Mouse (Mus musculus): ENCODE results near the gene Meioc.

The Meioc gene

GRCm38 (mm10) chr11:102663416-102663815 lies at the start of gene Meioc:
Gene Meioc (plus strand): TSS chr11:102663716.
- DNase-seq (ENCODE audit: low read depth, low spot score): no peak

GRCm38 (mm10) chr11:102619449-102619848 lies 44.1 kb upstream of the Meioc start:
- no peak for DNase-seq (ENCODE audit: low read depth, low spot score)

- no peak for DNase-seq (ENCODE audit: low read depth, low spot score)
Observed at GRCm38 (mm10) chr11:102623876-102624789, 39.4 kb upstream of the Meioc start.

GRCm38 (mm10) chr11:102624888-102625407 lies 38.6 kb upstream of the Meioc start:
- no peak for DNase-seq (ENCODE audit: low read depth, low spot score)

GRCm38 (mm10) chr11:102627171-102627931 lies 36.2 kb upstream of the Meioc start:
- no peak for DNase-seq (ENCODE audit: low read depth, low spot score)

- DNase-seq (ENCODE audit: low read depth, low spot score): no peak
Observed at GRCm38 (mm10) chr11:102628529-102628928, 35.0 kb upstream of the Meioc start.

- DNase-seq (ENCODE audit: low read depth, low spot score): no peak
Observed at GRCm38 (mm10) chr11:102629375-102629774, 34.1 kb upstream of the Meioc start.

- no peak for DNase-seq (ENCODE audit: low read depth, low spot score)
Observed at GRCm38 (mm10) chr11:102630731-102631130, 32.8 kb upstream of the Meioc start.

GRCm38 (mm10) chr11:102631203-102631602 lies 32.3 kb upstream of the Meioc start:
- no peak for DNase-seq (ENCODE audit: low read depth, low spot score)

- no peak for DNase-seq (ENCODE audit: low read depth, low spot score)
Observed at GRCm38 (mm10) chr11:102632725-102633124, 30.8 kb upstream of the Meioc start.

GRCm38 (mm10) chr11:102633379-102633778 lies 30.1 kb upstream of the Meioc start:
- DNase-seq (ENCODE audit: low read depth, low spot score): no peak

- DNase-seq (ENCODE audit: low read depth, low spot score): no peak
Observed at GRCm38 (mm10) chr11:102636887-102637286, 26.6 kb upstream of the Meioc start.

- DNase-seq (ENCODE audit: low read depth, low spot score): no peak
Observed at GRCm38 (mm10) chr11:102643891-102644382, 19.6 kb upstream of the Meioc start.

GRCm38 (mm10) chr11:102646226-102646625 lies 17.3 kb upstream of the Meioc start:
- DNase-seq (ENCODE audit: low read depth, low spot score): no peak

GRCm38 (mm10) chr11:102647885-102648284 lies 15.6 kb upstream of the Meioc start:
- no peak for DNase-seq (ENCODE audit: low read depth, low spot score)

- DNase-seq (ENCODE audit: low read depth, low spot score): peak; percentile 17
Observed at GRCm38 (mm10) chr11:102651381-102651780, 12.1 kb upstream of the Meioc start.

GRCm38 (mm10) chr11:102652844-102653243 lies 10.7 kb upstream of the Meioc start:
- no peak for DNase-seq (ENCODE audit: low read depth, low spot score)

GRCm38 (mm10) chr11:102655888-102656287 lies 7.6 kb upstream of the Meioc start:
- no peak for DNase-seq (ENCODE audit: low read depth, low spot score)

GRCm38 (mm10) chr11:102656326-102656926 lies 7.1 kb upstream of the Meioc start:
- DNase-seq (ENCODE audit: low read depth, low spot score): no peak

- no peak for DNase-seq (ENCODE audit: low read depth, low spot score)
Observed at GRCm38 (mm10) chr11:102656931-102657330, 6.6 kb upstream of the Meioc start.

GRCm38 (mm10) chr11:102665151-102665550 lies 1.6 kb downstream of the Meioc start:
- DNase-seq (ENCODE audit: low read depth, low spot score): no peak

All from CD4-positive helper T cell, adult 2 months (primary cell).